Mouse (Mus musculus) neural tube, embryonic 15.5 days (tissue): ENCODE data around the gene Slit3. TPM values are rescaled to one million over a fixed set of nuclear protein-coding genes. Genes with fewer than 3 reads are reported as not detected.

ENCODE experiments used
- ATAC-seq: fragments of 200-750 bp; cut with Nextera tagmentation; 2 replicates; pipeline ENCODE4 v1.8.0; 2017; ENCODE audit warnings: mild to moderate bottlenecking, moderate TSS enrichment, moderate library complexity; ENCODE audit not compliant: low FRiP score
- H3K27ac ChIP-seq: fragments of 300-500 bp; sonication (generic); replicated peaks from 2 replicates; pipeline ENCODE4 v1.5.1; 2015; ENCODE audit warnings: mild to moderate bottlenecking, inconsistent platforms
- H3K27me3 ChIP-seq: fragments of 300-500 bp; sonication (generic); replicated peaks from 2 replicates; pipeline ENCODE4 v1.6.1; 2015; ENCODE audit warnings: inconsistent platforms
- H3K36me3 ChIP-seq: fragments of 300-500 bp; sonication (generic); 2 replicates; pipeline ENCODE4 v1.6.1; 2015; ENCODE audit warnings: inconsistent platforms
- H3K4me1 ChIP-seq: fragments of 300-500 bp; sonication (generic); 2 replicates; pipeline ENCODE4 v1.6.1; 2015; ENCODE audit warnings: inconsistent platforms
- H3K4me2 ChIP-seq: fragments of 300-500 bp; sonication (generic); 2 replicates; pipeline ENCODE4 v1.6.1; 2015; ENCODE audit warnings: inconsistent platforms, mild to moderate bottlenecking, moderate library complexity
- H3K4me3 ChIP-seq: fragments of 300-500 bp; sonication (generic); replicated peaks from 2 replicates; pipeline ENCODE4 v1.5.1; 2015; ENCODE audit warnings: mild to moderate bottlenecking, inconsistent platforms
- H3K9ac ChIP-seq: fragments of 300-500 bp; sonication (generic); replicated peaks from 2 replicates; pipeline ENCODE4 v1.6.1; 2015; ENCODE audit warnings: mild to moderate bottlenecking, inconsistent platforms
- H3K9me3 ChIP-seq: fragments of 300-500 bp; sonication (generic); replicated peaks from 2 replicates; pipeline ENCODE4 v1.6.1; 2016; ENCODE audit warnings: inconsistent platforms
- WGBS: fragments of 180-500 bp; shearing (Covaris S2); methylation state at CpG from one replicate; pipeline ENCODE4 v1.1.7; 2015; ENCODE audit warnings: mixed read lengths; 5-methylcytosine and 5-hydroxymethylcytosine counted together
- polyA plus RNA-seq: library from polyadenylated mRNA; unstranded; fragments of >200 nt; fragmentation: Nextera tagmentation; extraction: Ambion mirVana; gene quantifications from 2 replicates; pipeline ENCODE4 v1.2.1, GENCODE M21; 2015

The Slit3 gene
- polyA plus RNA-seq, 1 experiment from 2014 or later = 26.2 TPM

- Histone ChIP-seq H3K9ac (no peak overlapping the region), H3K9me3 (no peaks in the 10 kb centered on the region), H3K4me2 (no peak overlapping the region), H3K27ac (no peak overlapping the region), H3K4me1 (no peaks in the 10 kb centered on the region), H3K36me3 (no peaks in the 10 kb centered on the region), H3K27me3 (no peaks in the 10 kb centered on the region), H3K4me3 (no peak overlapping the region)
- no peak for ATAC-seq
- 75% methylated on average over 5 of the region's 5 CpGs for WGBS
Observed at GRCm38 (mm10) chr11:35096538-35096937, 24.5 kb upstream of the Slit3 start.

- no peak overlapping the region for H3K27ac ChIP-seq
- no peak overlapping the region for H3K9ac ChIP-seq
- H3K4me1 ChIP-seq = no peaks in the 10 kb centered on the region
- WGBS = 84% methylated on average over 4 of the region's 4 CpGs
- no peak overlapping the region for H3K4me2 ChIP-seq
- H3K9me3 ChIP-seq = no peaks in the 10 kb centered on the region
- no peak overlapping the region for H3K4me3 ChIP-seq
- no peak for ATAC-seq
- H3K36me3 ChIP-seq = no peaks in the 10 kb centered on the region
- no peaks in the 10 kb centered on the region for H3K27me3 ChIP-seq
Observed at GRCm38 (mm10) chr11:35109781-35110180, 11.2 kb upstream of the Slit3 start.

DNA sequence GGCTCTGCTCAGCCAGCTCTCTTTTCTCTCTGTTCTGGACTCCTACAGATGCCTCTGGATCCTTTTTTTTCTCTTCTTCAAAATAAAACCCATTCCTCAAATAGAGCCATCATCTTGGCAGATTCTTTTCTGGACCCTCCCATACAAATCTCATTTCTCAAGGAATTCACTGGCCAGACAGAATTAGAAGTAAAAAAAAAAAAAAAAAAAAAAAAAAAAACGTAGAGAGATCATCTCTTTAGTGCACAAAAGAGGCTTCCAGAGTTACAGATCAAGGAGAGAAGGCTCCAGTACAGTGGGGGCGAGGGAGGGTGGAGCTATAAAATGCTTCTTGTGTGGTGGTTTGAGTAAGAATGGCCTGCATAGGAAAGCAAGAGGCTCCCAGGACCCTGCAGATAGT, 10.2 kb upstream of the Slit3 start:
- 39% methylated on average over 2 of the region's 2 CpGs for WGBS
- no peaks in the 10 kb centered on the region for H3K4me1 ChIP-seq
- no peaks in the 10 kb centered on the region for H3K9me3 ChIP-seq
- no peak overlapping the region for H3K4me2 ChIP-seq
- H3K9ac ChIP-seq = no peak overlapping the region
- H3K27me3 ChIP-seq = no peaks in the 10 kb centered on the region
- H3K36me3 ChIP-seq = no peaks in the 10 kb centered on the region
- H3K27ac ChIP-seq = no peak overlapping the region
- ATAC-seq = no peak
- no peak overlapping the region for H3K4me3 ChIP-seq

DNA sequence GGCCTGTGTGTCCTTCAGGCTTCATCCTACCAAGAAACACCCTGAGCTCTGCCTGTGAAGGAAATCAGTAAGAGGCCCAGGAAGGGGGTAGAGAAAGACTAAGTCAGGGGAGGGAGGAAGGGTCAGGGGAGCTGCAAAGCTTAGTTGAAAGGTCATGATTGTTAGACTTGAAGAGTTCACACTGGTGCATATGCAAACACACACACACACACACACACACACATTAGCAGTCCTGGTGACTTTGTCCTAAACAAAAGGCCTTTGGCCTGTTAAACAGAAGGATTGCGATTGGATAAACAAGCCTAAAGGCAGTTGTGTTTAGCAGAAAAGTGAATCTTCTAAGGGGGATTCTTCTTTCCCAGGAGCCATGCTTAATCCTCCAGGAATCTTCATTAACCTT, 7.7 kb upstream of the Slit3 start:
- H3K9ac ChIP-seq = no peak overlapping the region
- 62% methylated on average over 1 of the region's 1 CpGs for WGBS
- no peak for ATAC-seq

DNA sequence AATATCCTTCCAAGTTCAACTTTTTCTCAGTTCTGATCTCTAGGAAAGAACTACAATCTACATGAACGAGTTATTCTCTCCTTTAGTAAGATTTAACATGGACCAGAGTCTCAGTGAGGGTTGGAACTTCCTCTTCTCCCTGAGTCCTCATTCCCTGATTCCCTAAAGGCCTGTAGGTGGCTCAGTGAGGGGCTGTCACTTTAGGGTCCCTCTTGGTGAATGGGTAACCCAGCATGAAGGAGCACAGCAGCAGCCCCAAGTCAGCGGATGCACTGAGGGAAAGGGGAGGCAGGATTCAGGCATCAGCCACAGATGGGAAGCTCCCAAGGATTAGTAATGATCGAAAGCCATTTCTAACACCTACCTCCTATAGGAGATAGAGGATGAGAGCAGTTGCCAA, 4.6 kb upstream of the Slit3 start:
- no peak overlapping the region for H3K4me3 ChIP-seq
- no peak overlapping the region for H3K4me2 ChIP-seq
- no peak overlapping the region for H3K9ac ChIP-seq
- WGBS = 83% methylated on average over 3 of the region's 3 CpGs
- H3K4me1 ChIP-seq = peaks cover 11% of the 10 kb centered on the region
- H3K36me3 ChIP-seq = no peaks in the 10 kb centered on the region
- ATAC-seq = no peak
- no peak overlapping the region for H3K27ac ChIP-seq
- peaks cover 30% of the 10 kb centered on the region for H3K27me3 ChIP-seq
- no peaks in the 10 kb centered on the region for H3K9me3 ChIP-seq

More for the DNA sequence above, 7.7 kb upstream of the Slit3 start:
- no peak overlapping the region for H3K27ac ChIP-seq
- no peaks in the 10 kb centered on the region for H3K9me3 ChIP-seq
- H3K4me2 ChIP-seq = no peak overlapping the region
- no peaks in the 10 kb centered on the region for H3K4me1 ChIP-seq
- H3K36me3 ChIP-seq = no peaks in the 10 kb centered on the region
- peaks cover 4% of the 10 kb centered on the region; the same call in 1 of the 2 replicates for H3K27me3 ChIP-seq
- H3K4me3 ChIP-seq = no peak overlapping the region

GRCm38 (mm10) chr11:35117871-35118270, 3.2 kb upstream of the Slit3 start:
- Histone ChIP-seq H3K4me1 (peaks cover 24% of the 10 kb centered on the region), H3K9ac (no peak overlapping the region), H3K9me3 (no peaks in the 10 kb centered on the region), H3K36me3 (no peaks in the 10 kb centered on the region), H3K4me2 (no peak overlapping the region), H3K4me3 (no peak overlapping the region), H3K27me3 (peaks cover 42% of the 10 kb centered on the region), H3K27ac (no peak overlapping the region)
- ATAC-seq = no peak
- 91% methylated on average over 3 of the region's 3 CpGs for WGBS

GRCm38 (mm10) chr11:35118731-35119130, 2.3 kb upstream of the Slit3 start:
- H3K9ac ChIP-seq = no peak overlapping the region
- peaks cover 51% of the 10 kb centered on the region for H3K27me3 ChIP-seq
- no peak overlapping the region for H3K4me3 ChIP-seq
- no peaks in the 10 kb centered on the region for H3K36me3 ChIP-seq
- H3K9me3 ChIP-seq = no peaks in the 10 kb centered on the region
- H3K27ac ChIP-seq = no peak overlapping the region
- H3K4me2 ChIP-seq = no peak overlapping the region
- no peak for ATAC-seq
- 68% methylated on average over 6 of the region's 6 CpGs for WGBS
- peaks cover 26% of the 10 kb centered on the region for H3K4me1 ChIP-seq

DNA sequence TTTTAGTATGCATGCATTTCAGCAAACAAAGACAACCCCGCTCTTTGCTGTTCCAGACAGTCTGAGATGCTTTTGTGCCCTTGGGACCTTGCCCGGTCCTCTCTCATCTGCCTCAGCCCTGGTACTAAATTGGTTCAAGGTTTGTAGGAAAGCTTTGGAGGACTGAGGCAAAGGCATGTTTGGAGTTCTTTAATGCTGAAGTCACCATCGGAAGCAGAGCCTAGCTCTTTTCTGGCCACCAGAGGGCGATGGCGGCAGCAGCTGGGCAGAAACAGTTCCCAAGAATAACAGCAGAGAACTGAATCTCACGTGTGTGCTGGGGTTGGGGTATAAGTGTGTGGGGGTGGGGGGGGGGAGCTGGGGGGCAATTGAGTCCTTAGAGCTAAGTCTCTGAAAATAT, 1.7 kb upstream of the Slit3 start:
- Histone ChIP-seq H3K9me3 (no peaks in the 10 kb centered on the region), H3K36me3 (no peaks in the 10 kb centered on the region), H3K4me2 (no peak overlapping the region), H3K4me3 (no peak overlapping the region), H3K27ac (no peak overlapping the region), H3K27me3 (peaks cover 57% of the 10 kb centered on the region), H3K9ac (no peak overlapping the region), H3K4me1 (peaks cover 31% of the 10 kb centered on the region)
- 13% methylated on average over 6 of the region's 6 CpGs for whole genome bisulfite sequencing
- no peak for ATAC-seq

DNA sequence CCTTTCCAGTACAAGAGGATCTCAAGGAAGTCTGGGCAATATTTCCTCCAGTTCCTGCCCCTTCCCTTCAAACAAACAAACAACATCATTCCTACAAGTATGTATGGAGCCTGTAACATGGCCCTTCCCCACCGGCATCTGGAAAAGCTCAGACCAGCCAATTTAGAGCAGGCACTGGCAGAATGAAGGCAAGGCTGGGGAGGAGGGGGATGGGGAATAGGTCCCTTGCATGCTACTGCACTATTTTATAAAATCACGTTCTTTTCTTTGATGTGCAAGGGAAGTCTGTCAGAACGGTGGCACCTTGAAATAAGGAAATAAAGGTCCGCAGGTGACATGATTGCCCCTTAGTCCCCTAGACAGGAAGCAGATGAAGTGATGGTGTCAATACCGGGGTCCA, 948 bp upstream of the Slit3 start:
- Histone ChIP-seq H3K27me3 (peaks cover 60% of the 10 kb centered on the region), H3K4me3 (no peak overlapping the region), H3K9ac (no peak overlapping the region)

GRCm38 (mm10) chr11:35121611-35121959, 561 bp downstream of the Slit3 start:
- Histone ChIP-seq H3K27me3 (peaks cover 65% of the 10 kb centered on the region), H3K4me3 (peak overlapping the region; percentile 62), H3K9me3 (no peaks in the 10 kb centered on the region), H3K27ac (no peak overlapping the region), H3K4me1 (peaks cover 42% of the 10 kb centered on the region), H3K9ac (peak overlapping the region; percentile 60), H3K36me3 (no peaks in the 10 kb centered on the region), H3K4me2 (peak overlapping the region; percentile 99)
- WGBS = 0% methylated on average over 25 of the region's 27 CpGs
- peak; percentile 13; the same call in 1 of the 2 replicates for ATAC-seq

More for the DNA sequence above, 948 bp upstream of the Slit3 start:
- no peak for ATAC-seq
- Histone ChIP-seq H3K9me3 (no peaks in the 10 kb centered on the region), H3K4me2 (peak overlapping the region; percentile 99; the same call in 1 of the 2 replicates), H3K27ac (no peak overlapping the region), H3K4me1 (peaks cover 36% of the 10 kb centered on the region), H3K36me3 (no peaks in the 10 kb centered on the region)
- 52% methylated on average over 5 of the region's 5 CpGs for WGBS

- WGBS = 1% methylated on average over 23 of the region's 23 CpGs
- H3K4me2 ChIP-seq = peak overlapping the region; percentile 99
- peaks cover 66% of the 10 kb centered on the region for H3K27me3 ChIP-seq
- peak overlapping the region; percentile 60 for H3K9ac ChIP-seq
- no peaks in the 10 kb centered on the region for H3K36me3 ChIP-seq
- H3K9me3 ChIP-seq = no peaks in the 10 kb centered on the region
- H3K4me1 ChIP-seq = peaks cover 42% of the 10 kb centered on the region
- H3K4me3 ChIP-seq = peak overlapping the region; percentile 62
- no peak overlapping the region for H3K27ac ChIP-seq
- no peak for ATAC-seq
Observed at GRCm38 (mm10) chr11:35122091-35122811, 1.2 kb downstream of the Slit3 start.

GRCm38 (mm10) chr11:35124489-35125107, 3.6 kb downstream of the Slit3 start:
- 54% methylated on average over 17 of the region's 17 CpGs for WGBS
- no peak overlapping the region for H3K27ac ChIP-seq
- no peaks in the 10 kb centered on the region for H3K36me3 ChIP-seq
- peaks cover 52% of the 10 kb centered on the region for H3K27me3 ChIP-seq
- H3K9ac ChIP-seq = no peak overlapping the region
- no peak overlapping the region for H3K4me3 ChIP-seq
- peak overlapping the region; percentile 9; the same call in 1 of the 2 replicates for H3K4me2 ChIP-seq
- H3K9me3 ChIP-seq = no peaks in the 10 kb centered on the region
- ATAC-seq = no peak
- H3K4me1 ChIP-seq = peaks cover 42% of the 10 kb centered on the region
